Mouse (Mus musculus) frontal cortex, postnatal 25 days (tissue): ENCODE data around the gene Syt15.

ENCODE experiments used
- DNase-seq, 2 experiments: peaks; one replicate each; pipeline ENCODE4 v3.0.0; 2022; ENCODE audit warnings: low spot score in 2 of 2

Syt15 gene

DNA sequence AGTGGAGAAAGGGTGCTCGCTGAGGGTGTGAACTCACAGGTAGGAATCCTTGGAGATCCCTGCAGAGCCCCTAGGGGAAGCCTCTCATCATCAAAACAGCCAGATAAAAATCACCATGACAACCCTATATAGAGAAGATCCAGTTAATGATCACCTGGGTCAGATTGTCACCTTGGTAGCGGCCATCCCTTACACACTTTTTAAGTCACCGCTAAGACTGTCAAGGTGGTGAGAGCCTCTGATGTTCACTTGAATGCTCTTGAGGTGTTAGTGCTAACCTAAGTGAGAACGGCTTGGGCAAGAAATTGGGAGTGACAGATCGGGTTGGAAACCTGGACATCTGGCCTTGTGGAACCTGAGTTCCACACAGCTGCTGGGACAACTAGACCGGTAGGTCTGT, at the start of gene Syt15:
TSS of gene Syt15 (plus strand) at position 301 of the 400 bp plus-strand sequence.
- DNase-seq, result no peak

DNA sequence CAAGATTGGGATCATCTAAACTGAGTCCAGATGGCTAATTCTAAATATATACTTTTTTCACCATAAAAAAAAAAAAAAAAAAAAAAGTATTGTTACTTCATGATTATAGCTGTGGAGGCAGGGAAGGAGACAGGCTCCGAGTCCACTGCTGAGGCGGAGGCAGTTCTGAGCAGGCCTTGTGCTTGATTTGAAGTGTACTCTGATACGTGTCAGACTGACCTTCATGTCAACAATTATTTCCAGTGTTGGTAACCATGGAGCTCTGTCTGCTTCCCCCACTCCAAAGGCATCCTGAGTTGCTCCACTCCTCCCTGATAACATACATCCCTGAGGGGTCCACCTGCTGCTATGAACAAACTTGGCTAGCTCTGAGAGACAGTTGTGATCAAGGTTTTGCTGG, 48.3 kb upstream of the Syt15 start:
- DNase-seq, result no peak

GRCm38 (mm10) chr14:34179351-34179750, 40.0 kb upstream of the Syt15 start:
- peak; percentile 24 to 50 for DNase-seq

- no peak for DNase-seq
These were observed 36.3 kb upstream of the Syt15 start for GRCm38 (mm10) chr14:34183101-34183500.

DNA sequence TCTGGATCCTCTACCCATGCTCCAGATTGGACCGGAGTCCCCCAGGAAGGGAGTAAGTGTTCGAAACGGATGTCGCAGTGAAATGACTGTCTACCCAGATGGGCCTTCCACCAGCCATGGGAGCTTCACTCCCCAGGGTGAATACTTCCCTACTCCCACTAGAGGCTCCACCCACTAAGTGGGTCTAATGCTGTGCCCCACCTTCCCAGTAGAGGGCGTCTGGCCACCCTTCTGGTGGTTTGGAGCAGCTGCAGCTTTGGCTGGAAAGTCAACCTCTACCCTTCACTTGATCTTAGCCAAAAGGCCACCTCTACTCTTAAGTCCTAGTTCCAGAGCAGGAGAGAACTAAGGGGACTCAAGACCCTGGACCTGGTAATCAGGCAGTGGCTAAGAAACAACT, 30.8 kb upstream of the Syt15 start:
- peak in 1 of 2 experiments; percentile 16 for DNase-seq

DNA sequence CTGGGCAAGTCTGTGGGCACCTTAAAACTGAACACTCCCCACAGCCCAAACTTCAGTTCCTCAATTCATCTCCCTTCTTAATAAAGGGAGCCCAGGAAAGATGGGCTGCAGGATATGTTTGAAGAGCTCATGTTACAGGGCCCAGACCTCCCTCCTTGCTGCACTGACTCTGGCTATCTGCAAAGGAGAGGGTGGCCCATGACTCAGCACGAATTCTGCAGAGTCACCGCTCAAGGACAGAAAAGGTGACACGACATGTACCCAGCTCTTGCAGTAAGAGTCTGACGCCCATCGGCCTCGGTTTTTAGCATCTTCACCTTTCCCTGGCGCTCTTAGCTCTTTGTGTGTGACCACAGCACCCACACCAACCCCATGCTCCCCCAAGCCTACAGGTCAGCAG, 29.0 kb upstream of the Syt15 start:
- no peak for DNase-seq

- DNase-seq, result no peak
These were observed 25.5 kb upstream of the Syt15 start for GRCm38 (mm10) chr14:34193879-34194278.

- DNase-seq, result no peak
These were observed 23.9 kb upstream of the Syt15 start for GRCm38 (mm10) chr14:34195466-34195865.

GRCm38 (mm10) chr14:34196706-34197105, 22.7 kb upstream of the Syt15 start:
- DNase-seq, result no peak

DNA sequence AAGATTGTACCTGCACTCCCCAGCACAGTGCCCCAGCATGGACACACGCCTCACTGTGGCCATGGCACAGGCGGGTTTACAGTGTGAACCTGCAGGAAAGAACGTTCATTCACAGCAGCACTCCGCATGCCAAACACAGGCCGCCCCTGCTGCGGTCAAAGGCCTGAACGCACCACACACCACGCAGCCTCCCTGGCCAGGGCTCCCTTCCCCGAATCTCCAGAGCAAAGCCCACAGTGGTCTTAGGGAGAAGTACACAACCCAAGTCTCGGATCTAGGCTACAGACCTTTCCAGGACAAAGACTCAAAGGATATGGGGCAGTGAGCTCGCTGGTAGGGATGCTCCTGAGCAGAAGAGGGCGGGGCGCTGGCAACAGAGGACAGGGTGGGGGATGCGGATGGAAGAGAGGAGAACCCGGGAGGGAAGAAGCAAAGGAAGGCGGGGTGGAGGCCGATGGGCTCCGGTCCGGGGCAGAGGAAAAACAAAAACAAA, 18.6 kb upstream of the Syt15 start:
- DNase-seq, result no peak

DNA sequence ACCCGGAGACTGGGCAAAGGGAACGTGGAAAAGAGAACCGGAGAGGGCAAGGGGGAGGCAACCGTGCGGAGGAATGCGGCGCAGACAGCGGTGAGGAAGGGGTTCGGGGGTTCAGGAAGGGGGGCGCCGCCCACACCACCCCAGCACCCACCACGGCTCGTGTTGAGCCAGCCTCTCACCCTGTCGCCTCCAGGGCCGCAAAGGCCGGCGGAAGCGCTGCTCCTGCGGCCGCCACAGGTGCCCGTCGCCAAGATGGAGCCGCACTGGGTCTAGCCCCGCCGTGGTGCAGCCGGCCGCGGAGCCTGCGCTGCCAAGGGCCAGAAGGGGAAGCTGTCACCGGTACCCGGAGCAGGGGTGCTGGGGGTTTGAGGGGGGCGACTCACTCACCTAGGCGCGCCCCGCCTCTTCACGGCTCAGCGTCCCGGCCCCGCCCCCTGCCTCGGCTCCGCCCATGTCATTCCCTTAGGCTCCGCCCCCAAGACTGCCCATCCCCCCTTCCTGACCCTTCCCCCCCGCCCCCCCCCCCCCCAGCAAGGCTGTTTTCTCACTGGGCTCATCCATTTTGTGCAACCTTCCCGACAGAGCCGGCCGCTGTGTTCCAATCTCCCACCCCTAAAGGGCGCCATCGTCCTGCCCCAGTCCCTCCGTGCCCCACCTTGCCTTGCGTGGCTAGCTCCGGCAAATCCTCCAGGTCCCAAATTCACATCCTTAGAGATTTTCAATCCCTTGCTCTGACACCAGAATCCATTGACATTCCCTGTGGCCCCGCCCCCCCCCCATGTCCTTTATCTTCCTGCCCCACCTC, 18.0 kb upstream of the Syt15 start, which contains the start of gene Gprin2:
TSS of gene Gprin2 (minus strand) at position 423 of the 805 bp plus-strand sequence.
- no peak for DNase-seq

DNA sequence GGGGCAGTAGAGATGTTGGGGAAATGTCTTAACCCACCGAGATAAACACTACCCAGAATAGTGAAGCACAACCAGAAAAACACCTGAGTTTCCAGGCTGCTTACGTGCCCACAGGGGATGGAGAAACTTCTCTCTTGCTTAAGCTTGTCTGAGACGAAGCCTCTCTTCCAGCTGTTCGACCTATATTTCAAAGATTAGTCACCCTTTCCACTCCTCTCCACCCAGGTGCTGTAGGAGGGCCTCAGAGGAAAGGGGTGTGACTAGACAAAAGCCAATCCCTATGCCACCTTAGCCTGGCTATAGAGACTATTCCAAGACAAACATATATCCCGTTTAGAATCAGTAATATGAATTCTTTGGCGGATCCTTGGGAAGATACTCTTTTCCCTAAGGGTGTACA, 11.4 kb upstream of the Syt15 start:
- DNase-seq, result no peak

GRCm38 (mm10) chr14:34208651-34209050, 10.7 kb upstream of the Syt15 start:
- DNase-seq, result no peak

DNA sequence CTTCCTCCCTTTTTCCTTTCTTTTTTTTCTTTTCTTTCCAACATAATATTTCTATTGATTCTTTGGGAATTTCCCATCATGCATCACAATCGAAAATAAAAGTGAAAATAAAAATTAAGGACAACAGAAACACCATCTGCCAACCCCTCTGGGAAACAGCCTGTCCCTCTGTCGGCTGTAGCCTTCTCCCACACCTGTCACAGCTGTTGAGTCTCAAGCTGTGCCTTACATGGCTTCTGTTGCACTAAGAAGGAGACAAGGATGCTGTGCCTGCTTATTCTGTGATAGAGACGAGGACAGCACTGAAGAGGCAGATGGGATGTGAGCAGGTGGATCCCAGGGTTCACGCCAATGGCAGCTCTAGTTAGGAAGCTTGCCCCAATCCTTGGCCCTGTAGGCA, 10.3 kb upstream of the Syt15 start:
- DNase-seq, result no peak

DNA sequence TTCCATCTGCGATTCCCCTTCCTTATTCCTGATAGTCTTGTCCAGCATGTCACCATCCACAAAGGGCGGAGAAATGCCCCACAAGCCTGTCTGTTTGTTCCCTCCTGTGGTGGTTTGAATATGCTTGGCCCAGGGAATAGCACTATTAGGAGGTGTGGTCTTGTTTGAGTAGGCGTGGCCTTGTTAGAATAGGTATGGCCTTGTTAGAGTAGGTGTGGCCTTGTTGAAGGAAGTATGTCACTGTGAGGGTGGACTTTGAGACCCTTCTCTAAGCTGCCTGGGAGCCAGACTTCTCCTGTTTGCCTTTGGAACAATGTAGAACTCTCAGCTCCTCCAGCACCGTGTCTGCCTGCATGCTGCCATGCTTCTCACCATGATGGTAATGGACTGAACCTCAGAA, 9.5 kb upstream of the Syt15 start:
- no peak for DNase-seq

DNA sequence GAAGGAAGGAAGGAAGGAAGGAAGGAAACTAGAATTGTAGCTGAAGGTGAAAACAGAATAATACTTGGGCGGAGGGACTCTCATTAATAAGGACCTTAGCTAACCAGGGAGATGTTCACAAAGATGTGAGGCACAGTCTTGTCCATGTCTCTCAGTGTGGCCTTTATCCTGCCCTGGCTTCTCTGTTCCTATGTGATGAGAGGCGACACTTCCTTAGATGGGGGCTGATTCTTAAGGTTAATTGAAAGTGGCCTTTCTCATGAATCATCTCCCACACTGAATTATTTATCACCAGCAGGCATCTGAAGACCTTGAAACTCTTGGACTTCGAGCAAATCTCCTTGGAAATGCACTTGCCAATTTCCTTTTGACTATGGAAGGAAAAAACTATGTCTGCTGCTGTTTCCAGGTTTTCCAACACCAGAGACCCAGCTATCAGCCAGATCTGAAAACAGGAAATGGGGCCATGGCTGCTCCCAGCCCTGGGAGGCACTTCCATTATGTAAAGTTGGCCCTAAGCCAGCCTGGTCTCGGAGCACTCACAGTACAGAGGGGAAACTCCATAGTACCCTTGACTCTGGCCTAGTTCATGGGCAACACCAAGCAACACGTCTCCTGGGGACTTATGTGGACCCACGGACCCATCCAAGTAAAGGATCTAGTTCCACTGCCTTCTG, 3.8 kb upstream of the Syt15 start:
- DNase-seq, result no peak

DNA sequence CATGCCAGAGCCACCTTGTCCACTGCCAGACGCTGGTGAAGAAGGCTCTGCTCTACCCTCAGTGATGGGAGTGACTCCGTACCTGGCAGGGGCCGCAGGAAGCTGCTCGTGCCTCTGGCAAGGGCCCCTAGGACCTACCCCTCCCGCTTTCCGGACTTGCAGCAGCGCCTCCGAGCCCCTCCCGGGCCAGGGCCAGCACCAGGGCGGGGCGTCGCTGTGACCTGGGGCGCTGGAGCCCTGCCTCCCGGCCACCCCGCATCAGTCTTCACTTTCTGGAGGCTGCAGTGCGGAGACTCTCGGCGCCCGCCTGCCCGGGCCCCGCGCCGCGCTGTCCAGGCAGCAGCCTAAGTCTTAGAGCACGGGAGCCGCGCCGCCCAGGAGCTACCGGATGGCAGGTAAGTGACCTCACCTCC, 397 bp downstream of the Syt15 start:
- DNase-seq, result no peak

DNA sequence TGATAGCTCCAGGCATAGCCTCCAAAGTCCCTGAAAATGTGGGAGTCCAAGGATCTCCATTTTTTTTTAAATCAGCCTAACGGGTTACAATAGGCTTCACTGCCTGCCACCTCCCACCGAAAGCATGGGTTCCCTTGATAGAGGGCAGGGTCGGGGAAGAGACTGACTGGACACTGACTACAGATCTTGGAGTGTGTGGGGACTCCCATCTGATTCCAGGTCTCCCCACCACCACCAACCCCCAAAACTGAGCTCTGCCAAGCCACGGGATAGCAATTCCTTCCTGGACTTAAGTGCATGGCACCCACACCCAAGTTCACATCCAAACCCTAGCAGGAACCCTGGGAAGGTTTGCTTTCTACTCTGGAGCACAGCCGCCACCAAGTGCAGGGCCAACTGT, 1.0 kb downstream of the Syt15 start:
- no peak for DNase-seq

DNA sequence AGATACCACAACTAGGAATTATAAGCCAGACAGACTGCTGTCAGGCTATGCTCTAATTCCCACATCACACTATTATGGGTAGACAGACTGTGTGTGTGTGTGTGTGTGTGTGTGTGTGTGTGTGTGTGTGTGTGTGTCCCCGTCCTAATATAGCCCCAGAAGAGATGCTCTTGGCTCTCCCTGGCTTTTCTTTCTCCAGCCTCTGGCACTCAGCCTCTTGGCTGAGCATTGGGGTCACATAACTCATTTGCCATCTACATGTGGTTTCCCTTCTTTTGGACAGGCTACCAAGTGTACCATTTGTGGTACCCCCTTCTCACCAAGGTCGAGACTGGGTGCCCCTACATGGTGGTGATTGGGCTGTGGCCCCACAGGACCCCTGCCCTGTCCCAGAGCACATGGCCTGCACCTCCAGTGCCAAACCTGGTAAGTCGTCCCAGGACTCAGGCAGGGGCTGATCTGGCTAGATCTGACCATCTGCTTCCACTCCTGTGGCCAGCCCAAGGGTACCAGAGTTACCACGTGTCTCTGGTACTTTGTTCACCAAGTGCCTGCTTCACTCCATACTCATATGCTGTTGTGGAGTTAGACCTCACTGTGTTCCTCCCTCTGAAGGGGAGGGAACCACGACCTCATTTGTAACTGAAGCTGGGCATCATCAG, 2.2 kb downstream of the Syt15 start:
- no peak for DNase-seq

- no peak for DNase-seq
These were observed 4.0 kb downstream of the Syt15 start for GRCm38 (mm10) chr14:34223362-34223898.

- DNase-seq, result no peak
These were observed 6.6 kb downstream of the Syt15 start for GRCm38 (mm10) chr14:34225986-34226385.

DNA sequence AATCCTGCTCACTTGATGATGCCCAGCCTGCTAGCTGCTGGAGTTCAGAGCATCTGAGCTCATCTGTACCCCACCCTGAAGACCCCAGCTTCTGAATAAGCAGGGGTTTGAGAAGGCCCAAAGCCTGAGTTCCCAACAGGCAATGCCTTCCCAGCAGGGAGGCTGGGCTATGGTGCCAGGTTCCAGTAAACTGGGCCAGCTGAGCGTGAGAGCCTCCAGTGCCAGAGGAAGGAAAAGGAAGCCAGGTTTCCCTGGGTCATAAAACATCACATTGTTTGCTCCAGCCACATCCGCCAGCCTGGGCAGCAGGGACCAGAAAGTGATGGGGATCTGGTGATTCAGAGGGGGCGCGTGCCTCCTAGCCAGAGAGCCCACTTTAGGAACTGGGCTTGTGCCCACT, 7.2 kb downstream of the Syt15 start:
- no peak for DNase-seq
